Mouse (Mus musculus): ENCODE measurements around the gene Zfp445.

GRCm38 (mm10) chr9:122836790-122837189 is 29.0 kb downstream of the Zfp445 start:
- TF ChIP-seq CTCF (IDR thresholded peaks at IDR 0.05; ENCODE audit: extremely low read depth, insufficient read depth, low read length) (no peak), POLR2A (IDR thresholded peaks at IDR 0.05; ENCODE audit: extremely low read depth, insufficient read depth, low read length) (no peak)

Measured in cortical plate, adult 2 months (tissue).